Mouse (Mus musculus): ENCODE data around the gene Trim13.
A peak's percentile ranks its signal among the peaks of the same experiment; 100 is the strongest.

Gene Trim13

GRCm38 (mm10) chr14:61613319-61613718 is 15.3 kb downstream of the Trim13 start:
- no peak for DNase-seq (ENCODE audit: low spot score in 2 of 2)

- DNase-seq (ENCODE audit: low spot score in 2 of 2): no peak
These were observed 22.3 kb downstream of the Trim13 start for GRCm38 (mm10) chr14:61620371-61620770.

- no peak for DNase-seq (ENCODE audit: low spot score in 2 of 2)
These were observed 37.9 kb downstream of the Trim13 start for GRCm38 (mm10) chr14:61635969-61636368.

GRCm38 (mm10) chr14:61642668-61643067 is 44.6 kb downstream of the Trim13 start:
- no peak for DNase-seq (ENCODE audit: low spot score in 2 of 2)

- no peak for DNase-seq (ENCODE audit: low spot score in 2 of 2)
These were observed 47.5 kb downstream of the Trim13 start for GRCm38 (mm10) chr14:61645547-61645946.

GRCm38 (mm10) chr14:61647182-61647880 is 49.3 kb downstream of the Trim13 start:
- DNase-seq (ENCODE audit: low spot score in 2 of 2): peak; percentile 40 to 46

- peak; percentile 38 to 47 for DNase-seq (ENCODE audit: low spot score in 2 of 2)
These were observed 50.0 kb downstream of the Trim13 start for GRCm38 (mm10) chr14:61647881-61648684.

GRCm38 (mm10) chr14:61648685-61649504 is 50.8 kb downstream of the Trim13 start:
- peak; percentile 93 to 94 for DNase-seq (ENCODE audit: low spot score in 2 of 2)

GRCm38 (mm10) chr14:61650291-61650960 is 52.4 kb downstream of the Trim13 start:
- DNase-seq (ENCODE audit: low spot score in 2 of 2): peak in 1 of 2 experiments; percentile 40
